Mouse (Mus musculus) MEL (cell line): ENCODE results near the gene Slc25a26. TPM values are rescaled to one million over a fixed set of nuclear protein-coding genes. Genes with fewer than 3 reads are reported as not detected.

ENCODE experiments used
- DNase-seq: peaks from one replicate; pipeline ENCODE4 v3.0.0; 2011; ENCODE audit warnings: low read depth, low spot score
- H3K27ac ChIP-seq: 2 replicates; pipeline ENCODE4 v1.5.1; 2012; ENCODE audit warnings: low read depth, mild to moderate bottlenecking, control low read depth, low read length, moderate library complexity; ENCODE audit not compliant: control insufficient read depth
- H3K27me3 ChIP-seq, 2 experiments: fragments of 150-350 bp in 1 of 2; sonication (generic) in 1 of 2; 2 replicates each; pipeline ENCODE4 v1.6.1; 2012; ENCODE audit warnings: low read length in 2 of 2, mild to moderate bottlenecking in 2 of 2, improper control_type of control experiment in 1 of 2, moderate library complexity in 1 of 2; ENCODE audit not compliant: insufficient read depth in 2 of 2, control insufficient read depth in 1 of 2
- H3K36me3 ChIP-seq, 2 experiments: 2 replicates each; pipeline ENCODE4 v1.6.1; 2012 to 2014; ENCODE audit warnings: low read length in 2 of 2, improper control_type of control experiment in 1 of 2, inconsistent platforms in 1 of 2, mild to moderate bottlenecking in 1 of 2; ENCODE audit not compliant: insufficient read depth in 2 of 2, control insufficient read depth in 1 of 2
- H3K4me1 ChIP-seq, 2 experiments: fragments of 150-350 bp in 1 of 2; sonication (generic) in 1 of 2; 2 replicates each; pipeline ENCODE4 v1.6.1; 2012; ENCODE audit warnings: low read length in 2 of 2, improper control_type of control experiment in 1 of 2, mild to moderate bottlenecking in 1 of 2; ENCODE audit not compliant: insufficient read depth in 2 of 2, control insufficient read depth in 1 of 2
- H3K4me3 ChIP-seq, 2 experiments: fragments of 150-350 bp in 1 of 2; sonication (generic) in 1 of 2; 2 replicates each; pipeline ENCODE4 v1.5.1; 2012; ENCODE audit warnings: low read depth in 2 of 2, low read length in 2 of 2, mild to moderate bottlenecking in 2 of 2, moderate library complexity in 2 of 2, control low read depth in 1 of 2, improper control_type of control experiment in 1 of 2; ENCODE audit not compliant: control insufficient read depth in 1 of 2, insufficient read depth in 1 of 2
- H3K79me2 ChIP-seq: 2 replicates; pipeline ENCODE4 v1.6.1; 2012; ENCODE audit warnings: mild to moderate bottlenecking, low read length, moderate library complexity; ENCODE audit not compliant: control insufficient read depth, poor library complexity, insufficient read depth
- H3K9ac ChIP-seq: 2 replicates; pipeline ENCODE4 v1.6.1; 2012; ENCODE audit warnings: low read depth, mild to moderate bottlenecking, control low read depth, low read length, moderate library complexity; ENCODE audit not compliant: control insufficient read depth, poor library complexity, severe bottlenecking
- H3K9me3 ChIP-seq: fragments of 150-350 bp; sonication (generic); replicated peaks from 2 replicates; pipeline ENCODE4 v1.6.1; 2012; ENCODE audit warnings: mild to moderate bottlenecking, low read length, improper control_type of control experiment, moderate library complexity; ENCODE audit not compliant: insufficient read depth
- BHLHE40 ChIP-seq: IDR thresholded peaks from 2 replicates; pipeline ENCODE4 v1.6.1; 2012; ENCODE audit warnings: low read depth, mild to moderate bottlenecking, inconsistent platforms, low read length, improper control_type of control experiment, borderline replicate concordance
- CHD1 ChIP-seq: IDR thresholded peaks from 2 replicates; pipeline ENCODE4 v1.6.1; 2012; ENCODE audit warnings: low read depth, mild to moderate bottlenecking, inconsistent platforms, low read length, improper control_type of control experiment
- CTCF ChIP-seq, 3 experiments: IDR thresholded peaks in 2 of 3; conservative IDR thresholded peaks in 1 of 3; 2 replicates each; pipeline ENCODE4 v1.5.1; 2011 to 2012; ENCODE audit warnings: low read length in 3 of 3, low read depth in 2 of 3, mild to moderate bottlenecking in 2 of 3, improper control_type of control experiment in 1 of 3, inconsistent platforms in 1 of 3, mixed read lengths in 1 of 3, moderate library complexity in 1 of 3; ENCODE audit not compliant: control insufficient read depth in 1 of 3, insufficient read depth in 1 of 3, poor library complexity in 1 of 3, severe bottlenecking in 1 of 3
- E2F4 ChIP-seq: IDR thresholded peaks from 2 replicates; pipeline ENCODE4 v1.6.1; 2011; ENCODE audit warnings: low read depth, low read length, improper control_type of control experiment, borderline replicate concordance
- EP300 ChIP-seq, 2 experiments: IDR thresholded peaks; 2 replicates each; pipeline ENCODE4 v1.6.1; 2011; ENCODE audit warnings: improper control_type of control experiment in 2 of 2, low read length in 2 of 2, low read depth in 1 of 2, mild to moderate bottlenecking in 1 of 2
- GATA1 ChIP-seq: IDR thresholded peaks from 2 replicates; pipeline ENCODE4 v1.6.1; 2011; ENCODE audit warnings: low read depth, low read length, improper control_type of control experiment
- HCFC1 ChIP-seq: IDR thresholded peaks from 2 replicates; pipeline ENCODE4 v1.6.1; 2012; ENCODE audit warnings: low read depth, mild to moderate bottlenecking, inconsistent platforms, low read length, improper control_type of control experiment, moderate library complexity
- JUND ChIP-seq: IDR thresholded peaks from 2 replicates; pipeline ENCODE4 v1.6.1; 2011; ENCODE audit warnings: low read depth, mild to moderate bottlenecking, improper control_type of control experiment, low read length
- KAT2A ChIP-seq: conservative IDR thresholded peaks from 2 replicates; pipeline ENCODE4 v1.6.1; 2012; ENCODE audit warnings: low read depth, low read length, improper control_type of control experiment, inconsistent platforms
- MAFK ChIP-seq: IDR thresholded peaks from 2 replicates; pipeline ENCODE4 v1.6.1; 2011; ENCODE audit warnings: low read depth, mild to moderate bottlenecking, low read length, improper control_type of control experiment, borderline replicate concordance
- MAX ChIP-seq: IDR thresholded peaks from 2 replicates; pipeline ENCODE4 v1.6.1; 2011; ENCODE audit warnings: low read length, improper control_type of control experiment
- MEF2A ChIP-seq: IDR thresholded peaks from 2 replicates; pipeline ENCODE4 v1.6.1; 2014; ENCODE audit warnings: low read depth, mild to moderate bottlenecking, inconsistent platforms, low read length, improper control_type of control experiment; ENCODE audit not compliant: poor library complexity, insufficient replicate concordance, severe bottlenecking; ENCODE audit errors: extremely low read depth
- MYB ChIP-seq: IDR thresholded peaks from 2 replicates; pipeline ENCODE4 v1.6.1; 2011; ENCODE audit warnings: mild to moderate bottlenecking, low read depth, low read length, improper control_type of control experiment
- NELFE ChIP-seq: IDR thresholded peaks from 2 replicates; pipeline ENCODE4 v1.6.1; 2011; ENCODE audit warnings: low read depth, low read length, improper control_type of control experiment
- NRF1 ChIP-seq: IDR thresholded peaks from 2 replicates; pipeline ENCODE4 v1.6.1; 2014; ENCODE audit warnings: low read depth, mild to moderate bottlenecking, inconsistent platforms, low read length, improper control_type of control experiment, moderate library complexity; ENCODE audit not compliant: poor library complexity, insufficient read depth, severe bottlenecking
- POLR2A ChIP-seq, 2 experiments: IDR thresholded peaks; 2 replicates each; pipeline ENCODE4 v1.6.1; 2011 to 2012; ENCODE audit warnings: low read length in 2 of 2, mild to moderate bottlenecking in 2 of 2, control low read depth in 1 of 2, improper control_type of control experiment in 1 of 2, low read depth in 1 of 2, moderate library complexity in 1 of 2; ENCODE audit not compliant: control insufficient read depth in 1 of 2, insufficient read depth in 1 of 2, poor library complexity in 1 of 2
- RAD21 ChIP-seq: IDR thresholded peaks from 2 replicates; pipeline ENCODE4 v1.6.1; 2011; ENCODE audit warnings: mild to moderate bottlenecking, low read depth, low read length, improper control_type of control experiment
- SMC3 ChIP-seq: IDR thresholded peaks from 2 replicates; pipeline ENCODE4 v1.6.1; 2011; ENCODE audit warnings: low read depth, low read length, improper control_type of control experiment
- TBP ChIP-seq: IDR thresholded peaks from 2 replicates; pipeline ENCODE4 v1.8.0; 2011; ENCODE audit warnings: low read depth, low read length, improper control_type of control experiment
- UBTF ChIP-seq: IDR thresholded peaks from 2 replicates; pipeline ENCODE4 v1.6.1; 2012; ENCODE audit warnings: low read depth, mild to moderate bottlenecking, inconsistent platforms, low read length, improper control_type of control experiment, moderate library complexity, borderline replicate concordance; ENCODE audit not compliant: insufficient read depth
- USF1 ChIP-seq: IDR thresholded peaks from 2 replicates; pipeline ENCODE4 v1.6.1; 2014; ENCODE audit warnings: low read depth, mild to moderate bottlenecking, inconsistent platforms, low read length, improper control_type of control experiment, moderate library complexity
- USF2 ChIP-seq, 2 experiments: IDR thresholded peaks; 2 replicates each; pipeline ENCODE4 v1.6.1; 2011 to 2012; ENCODE audit warnings: improper control_type of control experiment in 2 of 2, low read length in 2 of 2, borderline replicate concordance in 1 of 2, inconsistent platforms in 1 of 2, low read depth in 1 of 2, mild to moderate bottlenecking in 1 of 2; ENCODE audit not compliant: insufficient read depth in 1 of 2
- ZC3H11A ChIP-seq: IDR thresholded peaks from 2 replicates; pipeline ENCODE4 v1.6.1; 2012; ENCODE audit warnings: low read depth, mild to moderate bottlenecking, inconsistent platforms, low read length, improper control_type of control experiment
- ZKSCAN1 ChIP-seq: IDR thresholded peaks from 2 replicates; pipeline ENCODE4 v1.6.1; 2012; ENCODE audit warnings: low read depth, mild to moderate bottlenecking, inconsistent platforms, low read length, improper control_type of control experiment, moderate library complexity
- ZNF384 ChIP-seq: IDR thresholded peaks from 2 replicates; pipeline ENCODE4 v1.6.1; 2012; ENCODE audit warnings: low read depth, mild to moderate bottlenecking, inconsistent platforms, low read length, improper control_type of control experiment
- polyA plus RNA-seq, 2 experiments: library from polyadenylated mRNA; stranded (reverse) in 1 of 2; unstranded in 1 of 2; fragments of >175 nt in 1 of 2; fragments of >200 nt in 1 of 2; gene quantifications; 2 replicates each; pipeline versions ENCODE4 v1.2.1 to v1.2.4; 2012; ENCODE audit warnings: low replicate concordance in 2 of 2, low read depth in 1 of 2; ENCODE audit not compliant: insufficient read length in 2 of 2, insufficient read depth in 1 of 2, missing spikeins in 1 of 2
- total RNA-seq: library from RNA; depleted of rRNA; stranded (reverse); fragments of 300-350 nt; gene quantifications from 2 replicates; pipeline ENCODE4 v1.2.3, GENCODE M21; 2012

The Slc25a26 gene
- total and polyA plus RNA-seq, 3 experiments = 8.1 to 11.5 TPM; not detected in 1

DNA sequence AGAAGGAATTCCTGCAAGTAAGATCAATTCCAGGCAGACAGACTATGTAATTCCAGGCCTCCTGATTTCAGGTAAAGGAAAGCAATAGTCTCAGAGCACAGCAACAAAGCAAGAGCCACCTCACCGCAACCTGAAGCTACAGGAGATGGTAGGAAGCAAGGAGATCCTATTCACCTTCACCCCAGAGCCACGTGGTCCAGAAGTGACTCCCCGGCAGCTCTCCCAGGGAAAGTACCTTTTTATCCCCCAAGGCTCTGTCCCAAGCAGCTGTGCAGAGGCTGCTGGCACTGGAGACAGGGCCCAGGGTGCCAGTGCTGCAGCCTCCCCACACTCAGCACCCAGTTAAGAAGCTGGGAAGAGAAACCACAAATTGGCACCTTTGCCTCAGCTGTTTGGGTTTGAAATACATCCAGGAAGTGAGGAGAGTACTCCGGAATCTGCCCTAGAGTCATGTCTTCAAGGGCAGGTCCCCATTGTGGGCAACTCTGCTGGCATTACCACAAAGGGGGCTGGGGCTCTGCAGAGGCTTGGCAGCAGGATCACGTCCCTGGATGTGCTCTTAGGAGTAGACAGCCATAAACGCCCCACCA is 146.2 kb downstream of the Slc25a26 start:
- no peak overlapping the region for H3K9ac ChIP-seq
- no peak for TF ChIP-seq BHLHE40
- no peak for TF ChIP-seq NELFE
- TF ChIP-seq RAD21 = no peak
- no peak for TF ChIP-seq USF2 (IDR thresholded peaks at IDR 0.05; ENCODE audit: borderline replicate concordance in 1 of 2, insufficient read depth in 1 of 2, low read depth in 1 of 2, low read length in 2 of 2)
- TF ChIP-seq USF1 = no peak
- TF ChIP-seq JUND = no peak
- TF ChIP-seq ZKSCAN1 = no peak
- TF ChIP-seq POLR2A (IDR thresholded peaks at IDR 0.05; ENCODE audit: control insufficient read depth in 1 of 2, insufficient read depth in 1 of 2, low read depth in 1 of 2, low read length in 2 of 2, poor library complexity in 1 of 2) = no peak
- no peak for TF ChIP-seq GATA1
- no peak for TF ChIP-seq ZNF384
- TF ChIP-seq MAX = no peak
- H3K79me2 ChIP-seq = no peaks in the 10 kb centered on the region
- H3K4me3 ChIP-seq = no peak overlapping the region
- no peak for DNase-seq
- no peaks in the 10 kb centered on the region; a peak in 1 of 4 replicates for H3K27me3 ChIP-seq
- no peaks in the 10 kb centered on the region for H3K36me3 ChIP-seq
- no peaks in the 10 kb centered on the region for H3K9me3 ChIP-seq
- no peak overlapping the region for H3K27ac ChIP-seq
- no peaks in the 10 kb centered on the region for H3K4me1 ChIP-seq

GRCm38 (mm10) chr6:94646902-94647301 is 146.8 kb downstream of the Slc25a26 start:
- Histone ChIP-seq H3K27me3 (no peaks in the 10 kb centered on the region; a peak in 1 of 4 replicates), H3K36me3 (no peaks in the 10 kb centered on the region), H3K4me1 (no peaks in the 10 kb centered on the region), H3K27ac (no peak overlapping the region), H3K9ac (no peak overlapping the region), H3K4me3 (no peak overlapping the region), H3K9me3 (no peaks in the 10 kb centered on the region), H3K79me2 (no peaks in the 10 kb centered on the region)
- no peak for DNase-seq
- TF ChIP-seq MAFK (no peak), ZNF384 (no peak), UBTF (no peak), ZC3H11A (no peak), TBP (no peak), RAD21 (no peak), EP300 (IDR thresholded peaks at IDR 0.05; ENCODE audit: low read depth in 1 of 2, low read length in 2 of 2) (no peak), CHD1 (no peak), CTCF (IDR thresholded peaks at IDR 0.05 in 2 of 3, conservative IDR thresholded peaks at IDR 0.05 in 1 of 3; ENCODE audit: control insufficient read depth in 1 of 3, insufficient read depth in 1 of 3, low read depth in 2 of 3, low read length in 3 of 3, poor library complexity in 1 of 3, severe bottlenecking in 1 of 3) (no peak), NRF1 (no peak), HCFC1 (no peak), MEF2A (no peak), KAT2A (no peak), MYB (no peak), SMC3 (no peak), E2F4 (no peak)
